Mouse (Mus musculus) heart, adult 2 months (tissue): Measurements from ENCODE around the gene Tmem176b.

ENCODE experiments used
- CTCF ChIP-seq: fragments of 200-600 bp; IDR thresholded peaks from 2 replicates; pipeline ENCODE4 v1.8.1; 2022; ENCODE audit warnings: antibody characterized with exemption, mild to moderate bottlenecking, moderate library complexity
- EP300 ChIP-seq: fragments of 200-500 bp; IDR thresholded peaks from 2 replicates; pipeline ENCODE4 v1.6.1; 2011; ENCODE audit warnings: low read depth, low read length, control low read depth; ENCODE audit not compliant: insufficient read depth
- POLR2A ChIP-seq: fragments of 200-500 bp; IDR thresholded peaks from 2 replicates; pipeline ENCODE4 v1.6.1; 2011; ENCODE audit warnings: mild to moderate bottlenecking, low read depth, low read length, control low read depth; ENCODE audit not compliant: insufficient read depth

DNA sequence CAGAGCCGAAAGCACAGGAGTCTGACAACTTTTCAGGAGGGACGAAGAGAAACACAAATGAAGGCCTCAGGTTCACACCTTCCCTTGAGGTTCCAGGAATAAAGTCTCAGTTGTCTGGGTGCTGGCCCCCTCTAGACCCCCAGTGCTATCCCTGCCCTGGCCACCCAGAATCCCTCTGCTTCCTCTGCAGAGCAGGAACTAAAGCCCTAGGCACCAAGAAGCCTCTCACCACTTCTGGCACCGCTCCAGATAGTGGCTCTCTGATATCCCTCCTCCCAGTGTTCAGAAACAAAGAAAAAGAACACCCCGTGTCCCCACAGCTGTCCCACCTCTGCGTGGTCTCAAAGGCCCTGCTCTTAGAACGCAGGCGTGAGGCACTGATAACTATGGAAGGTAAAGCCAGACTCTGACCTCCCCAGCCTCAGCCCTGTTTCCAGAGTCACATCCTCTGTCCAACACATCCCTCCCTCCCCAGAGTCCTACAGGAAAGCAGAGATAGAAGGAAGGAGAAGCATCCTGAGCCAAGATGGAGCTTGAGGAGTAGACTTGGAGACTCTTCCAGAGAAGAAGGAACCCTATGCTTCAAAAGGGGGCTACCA, 826 bp downstream of the Tmem176b start, which contains the start of gene Tmem176a:
- TF ChIP-seq CTCF, result no peak
- TF ChIP-seq POLR2A, result no peak
- TF ChIP-seq EP300, result no peak
